Mouse (Mus musculus) testis, adult 2 months (tissue): ENCODE measurements around the gene Gm37240.

Experiments used
- CTCF ChIP-seq: fragments of 200-500 bp; IDR thresholded peaks from 2 replicates; pipeline ENCODE4 v1.5.1; 2012; ENCODE audit warnings: low read depth, mild to moderate bottlenecking, inconsistent platforms, low read length, moderate library complexity; ENCODE audit not compliant: control insufficient read depth, insufficient read depth, insufficient replicate concordance
- POLR2A ChIP-seq: fragments of 200-500 bp; IDR thresholded peaks from 2 replicates; pipeline ENCODE4 v1.6.1; 2012; ENCODE audit warnings: low read depth, mild to moderate bottlenecking, inconsistent platforms, low read length, moderate library complexity; ENCODE audit not compliant: control insufficient read depth

- no peak for TF ChIP-seq CTCF
- no peak for TF ChIP-seq POLR2A
Observed at GRCm38 (mm10) chr3:85880687-85881086, 6.6 kb downstream of the Gm37240 start.
